Mouse (Mus musculus) macrophage (primary cell): ENCODE data around the gene Gm3259. TPM values are rescaled to one million over a fixed set of nuclear protein-coding genes. Genes with fewer than 3 reads are reported as not detected.
"Not testable (repeated sequence)": the region's sequence is repeated elsewhere in the genome, so short reads cannot be mapped to it uniquely, and the experiment has no call there.

Experiments
- H3K27ac ChIP-seq: fragments of 350-480 bp; formaldehyde crosslinking; 2 replicates; pipeline ENCODE4 v1.9.0; 2021
- H3K36me3 ChIP-seq: fragments of 350-480 bp; formaldehyde crosslinking; 2 replicates; pipeline ENCODE4 v1.9.0; 2021; ENCODE audit errors: inconsistent target
- H3K4me3 ChIP-seq: fragments of 350-480 bp; formaldehyde crosslinking; 2 replicates; pipeline ENCODE4 v1.9.0; 2021; ENCODE audit errors: inconsistent target
- H3K79me2 ChIP-seq: fragments of 350-480 bp; formaldehyde crosslinking; 2 replicates; pipeline ENCODE4 v1.9.0; 2021; ENCODE audit errors: inconsistent target
- WGBS: methylation state at CpG from one replicate; pipeline ENCODE4 v1.1.7; 2026; ENCODE audit warnings: inconsistent platforms; ENCODE audit not compliant: missing documents; 5-methylcytosine and 5-hydroxymethylcytosine counted together
- polyA plus RNA-seq: library from polyadenylated mRNA; stranded (reverse); fragments of 250-400 nt; gene quantifications from 3 replicates; pipeline ENCODE4 v1.2.4, GENCODE M21; 2018; ENCODE audit warnings: inconsistent platforms
- total RNA-seq, 78 experiments: library from RNA; depleted of rRNA; stranded (reverse); fragments of 250-400 nt; gene quantifications; 1 replicate in 9 of 78; 2 replicates in 24 of 78; 3 replicates in 43 of 78; 4 replicates in 2 of 78; pipeline ENCODE4 v1.2.4; 2018; ENCODE audit warnings: inconsistent platforms in 56 of 78

The Gm3259 gene
- not detected for total RNA-seq (2018; cell fraction: chromatin; rRNA removed)
- total RNA-seq (2018; cell fraction: cytosol; rRNA removed) = not detected
- total RNA-seq (2018; cell fraction: nucleus; rRNA removed) = not detected
- polyA plus RNA-seq = not detected in 3 replicates

GRCm38 (mm10) chr5:95305611-95306010 lies at the start of gene Gm3259:
Gene Gm3259, plus strand, starts transcription at chr5:95305911.
- H3K36me3 ChIP-seq, H3K4me3 ChIP-seq, H3K79me2 ChIP-seq, H3K27ac ChIP-seq: not testable (repeated sequence)
- 70% methylated on average over 1 of the region's 2 CpGs for WGBS

- not testable (repeated sequence) for H3K4me3 ChIP-seq, H3K27ac ChIP-seq, H3K79me2 ChIP-seq, H3K36me3 ChIP-seq
- no CpG with 5 or more reads among the region's 1 CpGs for WGBS
Observed at GRCm38 (mm10) chr5:95272668-95273067, 33.0 kb upstream of the Gm3259 start, which contains the start of gene Gm10424. Gene Gm10424, minus strand, starts transcription at chr5:95272768.

Other genes starting within 250 kb of the Gm3259 start
- gene Gm7942, start 199.0 kb upstream of the Gm3259 start, polyA plus RNA-seq = not detected in 3 replicates
- not detected in 3 replicates for gene Gm16513, start 123.3 kb upstream of the Gm3259 start, polyA plus RNA-seq
- not detected in 3 replicates for gene Gm10424, start 33.1 kb upstream of the Gm3259 start, polyA plus RNA-seq
- not detected in 3 replicates for gene D5Ertd577e, start 150.9 kb downstream of the Gm3259 start, polyA plus RNA-seq
- not detected in 3 replicates for gene Gm3286, start 204.8 kb downstream of the Gm3259 start, polyA plus RNA-seq